Mouse (Mus musculus) c-Kit-positive CD71-negative TER-119-negative erythroid progenitor cells, embryonic 14.5 days (primary cell): ENCODE results near the gene Tead4.

Experiments
- DNase-seq: peaks from one replicate; pipeline ENCODE4 v3.0.0-alpha.2; 2013; ENCODE audit warnings: low read depth

The Tead4 gene

GRCm38 (mm10) chr6:128291284-128291683 lies 9.3 kb downstream of the Tead4 start:
- DNase-seq: no peak

DNA sequence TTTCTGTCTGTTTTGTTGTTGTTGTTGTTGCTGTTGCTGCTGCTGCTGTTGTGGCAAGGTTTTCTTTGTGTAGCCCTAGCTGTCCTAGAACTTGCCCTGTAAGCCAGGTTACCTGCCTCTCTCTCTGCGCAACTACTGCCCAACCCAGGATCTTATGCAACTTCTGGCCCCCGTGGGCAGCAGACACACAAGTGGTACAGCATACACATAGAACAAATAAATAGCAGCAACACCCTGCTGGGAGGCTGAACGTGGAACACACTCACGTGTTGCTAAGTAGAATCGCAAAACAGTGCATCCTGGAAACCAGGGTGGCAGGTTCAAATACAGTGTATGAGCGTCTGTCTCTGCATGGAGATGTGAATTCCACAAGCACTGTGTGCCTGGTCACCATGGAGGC lies 11.9 kb downstream of the Tead4 start:
- DNase-seq: no peak

DNA sequence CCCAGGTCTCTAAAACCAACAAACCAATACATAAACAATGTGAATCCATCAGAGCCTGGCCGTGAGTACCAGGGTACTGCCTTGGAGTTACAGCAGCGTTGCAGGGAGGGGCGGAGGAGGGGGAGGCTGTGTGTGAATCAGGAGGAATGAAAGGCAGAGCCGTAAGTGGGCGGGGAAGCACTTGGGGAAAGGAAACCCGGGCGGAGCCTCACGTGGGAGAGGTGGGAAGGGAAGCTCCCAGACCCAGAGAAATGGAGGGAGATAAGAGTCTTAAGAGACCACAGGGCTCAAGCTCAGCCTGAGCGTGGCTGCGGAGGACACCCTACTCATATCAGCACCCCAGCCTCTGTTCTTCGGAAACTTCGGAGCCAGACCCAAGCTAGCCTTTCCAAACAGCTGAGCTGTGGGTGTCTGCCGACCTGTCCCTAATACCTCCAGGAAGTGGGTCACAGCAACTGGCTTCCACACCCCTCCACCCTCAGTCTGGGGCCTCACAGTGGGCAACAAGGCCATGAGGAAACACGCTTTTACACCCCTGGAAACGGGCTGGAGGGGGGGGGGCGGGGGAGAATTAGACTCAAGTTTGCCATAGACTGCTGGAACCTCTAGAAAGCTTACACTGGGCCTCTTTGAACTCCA lies 14.7 kb downstream of the Tead4 start:
- DNase-seq: peak; percentile 20

GRCm38 (mm10) chr6:128282126-128282525 lies 18.5 kb downstream of the Tead4 start:
- DNase-seq: no peak

- DNase-seq: no peak
Observed at GRCm38 (mm10) chr6:128280472-128281145, 20.0 kb downstream of the Tead4 start.

GRCm38 (mm10) chr6:128279608-128280007 lies 21.0 kb downstream of the Tead4 start:
- no peak for DNase-seq

- DNase-seq: no peak
Observed at GRCm38 (mm10) chr6:128279099-128279498, 21.5 kb downstream of the Tead4 start.

DNA sequence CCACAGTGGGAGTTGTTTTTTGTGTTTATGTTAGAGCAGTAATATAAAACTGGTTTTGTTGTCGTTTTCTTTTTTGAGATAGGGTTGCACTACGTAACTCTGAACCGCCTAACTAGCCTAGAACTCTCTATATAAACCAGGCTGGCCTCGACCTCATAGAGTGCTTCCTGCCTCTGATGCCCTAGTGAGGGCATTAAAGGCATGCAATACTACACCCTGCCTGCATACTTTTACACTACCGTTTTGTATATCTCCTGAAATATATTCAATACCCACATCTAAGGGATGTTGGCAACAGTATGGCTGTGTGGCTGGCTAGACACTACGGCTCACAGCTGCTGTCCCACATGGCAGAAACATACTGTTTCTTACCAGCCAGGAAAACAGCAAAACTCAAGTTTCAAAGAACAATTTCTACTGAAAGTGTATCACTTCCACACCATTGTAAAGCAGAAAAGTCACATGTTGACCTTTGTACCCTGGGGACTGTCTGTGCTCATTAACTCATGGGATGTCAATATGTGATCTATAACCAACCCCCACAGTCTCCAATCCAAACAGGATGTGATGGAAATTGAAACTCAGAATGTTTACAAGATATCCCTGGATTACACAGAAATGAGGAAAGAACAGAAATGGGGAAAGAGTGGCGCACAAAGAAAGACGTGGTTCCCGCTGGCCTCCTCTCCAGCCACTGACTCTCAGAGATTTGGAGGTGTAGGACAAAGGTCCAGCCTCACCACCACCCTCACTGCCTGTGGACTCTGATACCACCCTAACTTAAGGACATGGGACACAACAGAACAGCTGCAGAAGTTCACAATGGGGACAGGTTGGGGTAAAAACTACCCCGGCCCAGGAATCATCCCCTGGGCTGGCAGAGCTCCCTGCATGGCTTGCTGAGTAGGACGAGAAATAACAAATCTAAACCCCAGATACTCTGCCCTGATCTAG lies 23.2 kb downstream of the Tead4 start:
- no peak for DNase-seq

DNA sequence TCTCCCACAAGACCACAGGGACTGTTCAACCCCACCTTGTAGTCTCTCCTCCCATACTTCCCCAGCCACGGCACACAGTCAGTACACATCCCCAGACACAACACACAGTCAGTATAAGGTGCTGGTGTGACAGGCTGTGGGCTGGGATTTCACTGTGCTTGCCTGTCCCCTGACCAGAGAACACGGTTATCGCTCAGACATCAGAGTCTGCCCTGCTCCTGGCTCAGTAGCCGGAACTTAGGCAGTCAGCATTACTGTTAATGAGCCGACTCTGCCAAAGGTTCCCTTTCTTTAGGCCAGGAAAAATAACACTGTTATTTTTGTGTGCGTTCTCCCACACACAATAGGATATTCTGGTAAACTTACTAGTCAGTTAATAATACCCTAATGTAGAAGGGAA lies 24.3 kb downstream of the Tead4 start:
- DNase-seq: no peak

GRCm38 (mm10) chr6:128275506-128276064 lies 25.0 kb downstream of the Tead4 start:
- no peak for DNase-seq

GRCm38 (mm10) chr6:128273507-128273906 lies 27.1 kb downstream of the Tead4 start:
- no peak for DNase-seq

- no peak for DNase-seq
Observed at GRCm38 (mm10) chr6:128272754-128273153, 27.9 kb downstream of the Tead4 start.

DNA sequence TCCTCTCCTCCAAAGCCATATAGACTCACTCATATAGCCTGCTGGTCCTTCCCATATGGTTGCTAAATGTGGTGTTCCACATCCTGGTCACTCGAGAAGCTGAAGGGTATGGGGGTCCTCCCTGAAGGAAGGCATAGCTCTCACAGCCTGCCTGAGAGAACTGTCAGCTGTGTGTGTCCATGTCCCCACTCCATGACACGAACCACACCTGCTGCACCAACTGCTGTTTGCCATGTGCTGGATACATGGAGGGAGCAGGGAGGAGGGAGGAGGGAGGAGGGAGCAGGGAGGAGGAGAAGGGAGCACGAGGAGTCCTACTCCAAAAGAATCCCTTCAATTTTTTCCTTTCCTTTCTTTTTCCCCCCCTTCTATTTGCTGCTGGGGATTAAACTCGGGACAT lies 30.8 kb downstream of the Tead4 start:
- no peak for DNase-seq

- DNase-seq: no peak
Observed at GRCm38 (mm10) chr6:128264870-128265526, 35.6 kb downstream of the Tead4 start.

- DNase-seq: no peak
Observed at GRCm38 (mm10) chr6:128261486-128261885, 39.1 kb downstream of the Tead4 start.

- DNase-seq: no peak
Observed at GRCm38 (mm10) chr6:128259252-128259651, 41.4 kb downstream of the Tead4 start.

GRCm38 (mm10) chr6:128255941-128256340 lies 44.7 kb downstream of the Tead4 start:
- DNase-seq: no peak

GRCm38 (mm10) chr6:128255292-128255691 lies 45.3 kb downstream of the Tead4 start:
- no peak for DNase-seq

GRCm38 (mm10) chr6:128254551-128254950 lies 46.1 kb downstream of the Tead4 start:
- no peak for DNase-seq

GRCm38 (mm10) chr6:128253111-128253510 lies 47.5 kb downstream of the Tead4 start:
- DNase-seq: no peak

GRCm38 (mm10) chr6:128250596-128250995 lies 50.0 kb downstream of the Tead4 start:
- DNase-seq: no peak
